In genomic region chr6:128429300-128429699, GRCm38 (mm10) we compare ENCODE assay signal across 27 mouse cellular contexts. TPM values are rescaled to one million over a fixed set of nuclear protein-coding genes. Genes with fewer than 3 reads are reported as not detected.
DNase-seq lines count a peak whose midpoint lies in the region; ATAC-seq and TF ChIP-seq lines count a peak whose summit lies in the region.
"Had no signal": no experiment of that assay in that cellular context is flagged by ENCODE, and none has a peak within 500 bp of the region (broad histone marks: within the 10 kb centered on the region; RNA-seq: fewer than 3 reads in every experiment).

No protein-coding gene starts in this region.

- H3K27me3 ChIP-seq in liver, embryonic 15.5 days: no peaks in the 10 kb centered on the region
- no peaks in the 10 kb centered on the region for H3K27me3 ChIP-seq in liver, postnatal 0 days (ENCODE audit: insufficient read depth, low read length)
- H3K27me3 ChIP-seq: embryonic facial prominence, embryonic 13.5 days; embryonic facial prominence, embryonic 15.5 days; forebrain, embryonic 13.5 days; forebrain, embryonic 15.5 days; Patski had no signal

- peaks cover 23% of the 10 kb centered on the region for H3K4me1 ChIP-seq in liver, embryonic 15.5 days (replicated peaks)
- H3K4me1 ChIP-seq in liver, postnatal 0 days (ENCODE audit: insufficient read depth): no peaks in the 10 kb centered on the region; the same call in none of the 2 replicates
- peaks cover 12 to 22% of the 10 kb centered on the region in 2 experiments for H3K4me1 ChIP-seq in ES-E14 (ENCODE audit: control insufficient read depth in 2 of 2, insufficient read depth in 2 of 2, low read length in 2 of 2, poor library complexity in 1 of 2)

- no peak for DNase-seq in liver, postnatal 0 days
- DNase-seq in ES-E14 (ENCODE audit: low read depth, low spot score): no peak
- DNase-seq in thymus, adult 18-20 months: no peak
- no peak for DNase-seq in lung, postnatal 14 days
- DNase-seq: adrenal gland, adult 2 months; adrenal gland, postnatal 10 days; adrenal gland, postnatal 25 days; cerebellum, adult 11 months; cerebellum, adult 8-10 months; cerebellum, postnatal 14 days; cerebellum, postnatal 36 days; embryo, embryonic 11 days had no signal

- no peak for TF ChIP-seq EP300 in liver, postnatal 0 days (IDR thresholded peaks at IDR 0.05; ENCODE audit: low read depth)

- H3K36me3 ChIP-seq in liver, embryonic 15.5 days (replicated peaks): peaks cover 62% of the 10 kb centered on the region
- H3K36me3 ChIP-seq in liver, postnatal 0 days (replicated peaks; ENCODE audit: insufficient read depth, low read length): peaks cover 47% of the 10 kb centered on the region
- peaks cover 47% of the 10 kb centered on the region for H3K36me3 ChIP-seq in ES-E14 (ENCODE audit: control insufficient read depth, insufficient read depth, low read length, poor library complexity, severe bottlenecking)

- H3K4me2 ChIP-seq in liver, embryonic 15.5 days: no peak overlapping the region
- no peak overlapping the region for H3K4me2 ChIP-seq in liver, postnatal 0 days (ENCODE audit: low read depth, low read length)
- H3K4me2 ChIP-seq: embryonic facial prominence, embryonic 13.5 days; embryonic facial prominence, embryonic 15.5 days; forebrain, embryonic 13.5 days; forebrain, embryonic 15.5 days had no signal

- in situ Hi-C loops in ES-E14 (cut with MboI; ENCODE audit: low sequenced_read_pairs in 2 of 2, unreplicated experiment in 2 of 2): no loop called here

- no peak overlapping the region for H3K4me3 ChIP-seq in liver, embryonic 15.5 days (replicated peaks)
- no peak overlapping the region for H3K4me3 ChIP-seq in liver, postnatal 0 days (ENCODE audit: low read depth, low read length)
- H3K4me3 ChIP-seq in ES-E14 (ENCODE audit: insufficient read depth in 1 of 2, low read depth in 1 of 2, low read length in 2 of 2, poor library complexity in 1 of 2, severe bottlenecking in 1 of 2): no peak overlapping the region
- H3K4me3 ChIP-seq: embryonic facial prominence, embryonic 13.5 days; embryonic facial prominence, embryonic 15.5 days; erythroblast, embryonic 14.5 days; forebrain, embryonic 10.5 days; forebrain, embryonic 13.5 days; forebrain, embryonic 15.5 days had no signal

- no peak for ATAC-seq in liver, embryonic 15.5 days (ENCODE audit: insufficient read depth)
- ATAC-seq in liver, postnatal 0 days: no peak
- ATAC-seq in megakaryocyte-erythroid progenitor cell, adult 5-6 weeks (replicated peaks; ENCODE audit: low FRiP score, low TSS enrichment, poor library complexity, severe bottlenecking): 0 out of 2 replicates have a peak, but pooled peaks have one; percentile 11
- ATAC-seq: forebrain, embryonic 13.5 days; forebrain, embryonic 15.5 days; Patski had no signal

- WGBS in liver, embryonic 15.5 days (ENCODE audit: insufficient replicate concordance): 47% methylated on average over 2 of the region's 2 CpGs
- WGBS in liver, postnatal 0 days (ENCODE audit: insufficient replicate concordance): 84% methylated on average over 2 of the region's 2 CpGs

- H3K9ac ChIP-seq in liver, embryonic 15.5 days: no peak overlapping the region
- no peak overlapping the region for H3K9ac ChIP-seq in liver, postnatal 0 days (replicated peaks)
- H3K9ac ChIP-seq in ES-E14 (ENCODE audit: insufficient read depth, low read depth, low read length, poor library complexity, severe bottlenecking): no peak overlapping the region
- H3K9ac ChIP-seq: embryonic facial prominence, embryonic 13.5 days; embryonic facial prominence, embryonic 15.5 days; forebrain, embryonic 13.5 days; forebrain, embryonic 15.5 days had no signal

- TF ChIP-seq CTCF in liver, postnatal 0 days (IDR thresholded peaks at IDR 0.05; ENCODE audit: low read depth): no peak

- H3K9me3 ChIP-seq in liver, embryonic 15.5 days (replicated peaks): no peaks in the 10 kb centered on the region
- no peaks in the 10 kb centered on the region for H3K9me3 ChIP-seq in liver, postnatal 0 days (ENCODE audit: low read length)
- no peaks in the 10 kb centered on the region for H3K9me3 ChIP-seq in ES-E14 (ENCODE audit: control insufficient read depth, insufficient read depth, low read depth, low read length)
- H3K9me3 ChIP-seq: embryonic facial prominence, embryonic 13.5 days; embryonic facial prominence, embryonic 15.5 days; forebrain, embryonic 10.5 days; forebrain, embryonic 13.5 days; forebrain, embryonic 15.5 days had no signal

- H3K27ac ChIP-seq in liver, embryonic 15.5 days (replicated peaks): 0 out of 2 replicates have a peak overlapping the region, but pooled peaks have one; percentile 3
- H3K27ac ChIP-seq in liver, postnatal 0 days (ENCODE audit: low read depth): no peak overlapping the region
- H3K27ac ChIP-seq in ES-E14 (ENCODE audit: insufficient read depth, low read depth, low read length, poor library complexity, severe bottlenecking): no peak overlapping the region
- H3K27ac ChIP-seq: embryonic facial prominence, embryonic 13.5 days; embryonic facial prominence, embryonic 15.5 days; forebrain, embryonic 10.5 days; forebrain, embryonic 13.5 days; forebrain, embryonic 15.5 days had no signal

TF ChIP-seq in ES-E14, 5 proteins besides CTCF, POLR2A, EP300 and RAD21:
- TF ChIP-seq ZNF384 (IDR thresholded peaks at IDR 0.05; ENCODE audit: low read depth, low read length): peak; percentile 17; the same call in 1 of the 2 replicates
- TF ChIP-seq CHD2 (IDR thresholded peaks at IDR 0.05; ENCODE audit: low read depth, low read length): no peak
- no peak for TF ChIP-seq MAFK (IDR thresholded peaks at IDR 0.05; ENCODE audit: insufficient read depth, low read depth, low read length)
- TF ChIP-seq ZC3H11A (IDR thresholded peaks at IDR 0.05; ENCODE audit: borderline replicate concordance, low read depth, low read length): no peak

RNA-seq across cellular contexts. Expression of gene Itfg2, which starts 4.6 kb away (rescaled TPM):
- polyA plus RNA-seq in liver, embryonic 15.5 days (2015; fragmentation: Nextera tagmentation; extraction: Ambion mirVana): 12.1 and 13.9 TPM in 2 replicates
- polyA plus RNA-seq in liver, postnatal 0 days (2015; fragmentation: Nextera tagmentation; extraction: Ambion mirVana): 5.6 and 7.7 TPM in 2 replicates
- total RNA-seq in ES-E14 (2012; rRNA removed): 33.4 and 38.3 TPM in 2 replicates
- 39.1 and 52.6 TPM in 2 replicates for total RNA-seq in megakaryocyte-erythroid progenitor cell, adult 5-6 weeks (2014; fragmentation: Nextera tagmentation)
- 19.3 and 24.7 TPM in 2 replicates for total RNA-seq in megakaryocyte-erythroid progenitor cell, adult 5-6 weeks (2017)

RNA-seq across cellular contexts. Expression of gene Fkbp4, which starts 9.2 kb away (rescaled TPM):
- polyA plus RNA-seq in liver, embryonic 15.5 days (2015; fragmentation: Nextera tagmentation; extraction: Ambion mirVana): 188 and 192 TPM in 2 replicates
- polyA plus RNA-seq in liver, postnatal 0 days (2015; fragmentation: Nextera tagmentation; extraction: Ambion mirVana): 79.9 and 80.2 TPM in 2 replicates
- total RNA-seq in ES-E14 (2012; rRNA removed): 396 and 408 TPM in 2 replicates
- 234 and 279 TPM in 2 replicates for total RNA-seq in megakaryocyte-erythroid progenitor cell, adult 5-6 weeks (2014; fragmentation: Nextera tagmentation)
- 419 and 525 TPM in 2 replicates for total RNA-seq in megakaryocyte-erythroid progenitor cell, adult 5-6 weeks (2017)

RNA-seq across cellular contexts. Expression of gene Nrip2, which starts 30.2 kb away (rescaled TPM):
- polyA plus RNA-seq in liver, embryonic 15.5 days (2015; fragmentation: Nextera tagmentation; extraction: Ambion mirVana): 2.1 and 2.6 TPM in 2 replicates
- 0.42 and 0.45 TPM in 2 replicates for polyA plus RNA-seq in liver, postnatal 0 days (2015; fragmentation: Nextera tagmentation; extraction: Ambion mirVana)
- total RNA-seq in ES-E14 (2012; rRNA removed): 0.27 and 0.42 TPM in 2 replicates
- total RNA-seq in megakaryocyte-erythroid progenitor cell, adult 5-6 weeks (2014; fragmentation: Nextera tagmentation): not detected in 2 replicates
- total RNA-seq in megakaryocyte-erythroid progenitor cell, adult 5-6 weeks (2017): not detected in 2 replicates
- polyA plus RNA-seq: erythroblast, embryonic 14.5 days had no signal

RNA-seq across cellular contexts. Expression of gene Gm44596, which starts 54.0 kb away (rescaled TPM):
- not detected in 2 replicates for polyA plus RNA-seq in liver, embryonic 15.5 days (2015; fragmentation: Nextera tagmentation; extraction: Ambion mirVana)
- polyA plus RNA-seq in liver, postnatal 0 days (2015; fragmentation: Nextera tagmentation; extraction: Ambion mirVana): not detected in 2 replicates
- total RNA-seq in ES-E14 (2012; rRNA removed): not detected in 2 replicates
- total RNA-seq in megakaryocyte-erythroid progenitor cell, adult 5-6 weeks (2014; fragmentation: Nextera tagmentation): not detected in 2 replicates
- total RNA-seq in megakaryocyte-erythroid progenitor cell, adult 5-6 weeks (2017): not detected in 2 replicates
- total RNA-seq: adrenal gland, adult 2 months; adrenal gland, postnatal 10 days; adrenal gland, postnatal 25 days; adrenal gland, postnatal 4 days; common myeloid progenitor, adult 5-6 weeks had no signal
- polyA plus RNA-seq: adrenal gland, adult 2 months; brain, embryonic 14.5 days; C2C12; embryonic facial prominence, embryonic 11.5 days; embryonic facial prominence, embryonic 13.5 days; embryonic facial prominence, embryonic 15.5 days; erythroblast, embryonic 14.5 days; forebrain, embryonic 10.5 days; forebrain, embryonic 13.5 days; forebrain, embryonic 15.5 days; frontal cortex, adult 2 months; Patski had no signal

RNA-seq across cellular contexts. Expression of gene Tex52, which starts 54.0 kb away (rescaled TPM):
- polyA plus RNA-seq in liver, embryonic 15.5 days (2015; fragmentation: Nextera tagmentation; extraction: Ambion mirVana): 0.06 TPM in 1 of 2 replicates, not detected in the other
- not detected in 2 replicates for polyA plus RNA-seq in liver, postnatal 0 days (2015; fragmentation: Nextera tagmentation; extraction: Ambion mirVana)
- total RNA-seq in ES-E14 (2012; rRNA removed): 0.16 TPM in 1 of 2 replicates, not detected in the other
- 0.87 TPM in 1 of 2 replicates, not detected in the other for total RNA-seq in megakaryocyte-erythroid progenitor cell, adult 5-6 weeks (2014; fragmentation: Nextera tagmentation)
- total RNA-seq in megakaryocyte-erythroid progenitor cell, adult 5-6 weeks (2017): 1.3 TPM in 1 of 2 replicates, not detected in the other
- total RNA-seq: adrenal gland, adult 2 months; adrenal gland, postnatal 10 days; adrenal gland, postnatal 25 days; adrenal gland, postnatal 4 days; common myeloid progenitor, adult 5-6 weeks had no signal
- polyA plus RNA-seq: adrenal gland, adult 2 months had no signal
